Mouse (Mus musculus) frontal cortex, adult (tissue): ENCODE measurements around the gene Cd36.
"Not testable (repeated sequence)": the region's sequence is repeated elsewhere in the genome, so short reads cannot be mapped to it uniquely, and the experiment has no call there.

Source experiments
- ATAC-seq: cut with Nextera tagmentation; 2 replicates; pipeline ENCODE4 v1.9.2; 2017; ENCODE audit warnings: mild to moderate bottlenecking, moderate library complexity, mixed read lengths; ENCODE audit not compliant: low TSS enrichment

The Cd36 gene

GRCm38 (mm10) chr5:17888598-17888997 lies at the start of gene Cd36:
Gene Cd36, minus strand, starts transcription at chr5:17888801.
- ATAC-seq, result no peak

DNA sequence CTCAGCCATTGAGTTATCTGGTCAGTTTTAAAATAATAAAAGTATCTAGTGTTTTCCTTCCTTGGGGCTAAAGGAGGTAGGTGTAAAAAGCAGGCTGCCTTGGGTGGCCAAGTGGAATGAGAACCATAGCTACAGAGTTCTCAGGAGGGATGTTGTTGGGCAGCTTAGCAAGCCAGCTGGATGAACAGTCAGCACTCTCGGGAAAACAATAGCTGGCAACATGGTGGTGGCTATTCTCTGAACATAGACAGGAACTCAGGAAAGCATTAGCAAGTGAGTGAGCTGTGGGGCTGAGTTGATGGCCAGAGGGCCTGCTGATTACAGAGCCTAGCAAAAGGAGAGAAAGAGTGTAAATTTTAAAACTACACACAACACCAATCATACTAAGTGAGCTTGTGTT lies 45.9 kb upstream of the Cd36 start:
- ATAC-seq, result no peak

GRCm38 (mm10) chr5:17931588-17931987 lies 43.0 kb upstream of the Cd36 start:
- ATAC-seq, result not testable (repeated sequence)

GRCm38 (mm10) chr5:17929006-17929567 lies 40.5 kb upstream of the Cd36 start:
- no peak for ATAC-seq

DNA sequence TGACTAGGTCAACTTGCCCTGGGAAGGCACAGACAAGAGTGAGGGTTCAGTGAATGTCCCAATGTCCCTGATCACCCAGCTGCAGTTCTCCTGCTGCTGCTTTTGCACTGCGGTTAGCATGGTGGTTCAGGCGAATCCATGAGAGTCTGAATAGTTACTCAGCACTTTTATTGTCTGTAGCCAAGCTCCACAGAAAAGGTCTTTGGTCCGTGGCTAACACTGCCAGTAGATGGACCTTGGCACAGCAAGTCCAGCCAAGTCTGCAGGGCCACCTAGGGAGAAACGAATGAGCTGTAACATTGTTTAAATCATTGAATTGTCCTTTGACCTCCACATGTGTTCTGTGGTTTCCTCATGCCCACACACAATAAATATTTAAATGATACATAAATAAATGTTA lies 39.9 kb upstream of the Cd36 start:
- ATAC-seq, result no peak

DNA sequence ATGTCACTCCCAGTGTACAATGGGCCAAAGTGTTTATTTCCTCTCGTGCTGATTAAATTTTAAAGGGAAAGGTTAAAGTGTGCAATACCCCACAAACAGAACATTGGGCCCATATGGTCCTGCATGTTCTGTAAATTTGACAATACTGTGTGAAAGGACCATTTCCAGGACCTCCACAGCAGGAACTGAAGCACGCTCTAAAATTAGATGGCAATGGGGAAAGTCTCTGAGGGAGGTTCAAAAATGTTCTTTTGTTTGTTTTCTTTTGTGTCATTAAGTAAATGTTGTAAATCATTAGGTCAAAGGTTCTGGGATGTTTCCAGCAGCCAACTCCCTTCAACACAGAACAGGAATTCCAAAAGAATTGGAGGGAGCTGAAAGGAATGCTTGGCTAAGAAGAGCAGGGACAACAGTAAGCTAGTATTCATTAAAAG lies 35.5 kb upstream of the Cd36 start:
- no peak for ATAC-seq

- no peak for ATAC-seq
Measured at GRCm38 (mm10) chr5:17923648-17924047, 35.0 kb upstream of the Cd36 start.

DNA sequence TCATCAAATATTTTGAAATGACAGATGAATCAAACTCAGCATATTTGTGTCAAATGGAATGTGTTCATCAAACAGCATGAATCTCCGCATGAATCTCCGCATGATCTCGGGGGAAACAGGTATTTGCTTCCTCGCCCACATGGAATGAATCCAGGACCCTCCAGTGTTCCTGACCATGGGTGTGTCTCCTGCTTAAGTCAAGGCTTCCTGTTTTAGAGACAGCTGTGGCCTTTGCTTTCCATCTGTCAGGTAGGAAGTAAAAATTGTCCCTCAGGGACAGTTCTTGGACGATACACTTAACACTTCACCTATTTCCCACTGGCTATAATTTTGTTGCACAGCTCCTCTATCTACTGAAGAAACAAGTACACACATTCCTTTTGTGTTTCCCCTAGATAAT lies 30.4 kb upstream of the Cd36 start:
- no peak for ATAC-seq

DNA sequence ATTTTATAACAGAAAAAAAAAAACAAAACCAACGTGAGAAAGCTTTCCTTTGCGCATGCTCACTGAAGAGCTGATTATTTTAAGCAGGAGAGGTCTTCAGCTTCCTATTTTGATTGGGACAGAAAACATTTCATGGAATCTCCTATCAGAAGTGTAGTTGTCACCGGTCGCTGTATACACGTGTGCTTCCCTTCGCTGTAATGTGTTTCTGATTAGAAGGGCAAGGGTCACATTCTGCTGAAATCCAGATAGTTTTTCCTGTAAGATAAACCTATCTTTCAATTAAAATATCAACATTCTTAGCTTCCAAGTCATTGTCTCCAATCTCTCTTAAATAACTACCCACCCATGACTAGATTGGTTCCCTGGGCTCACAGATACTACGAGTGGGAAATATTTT lies 16.2 kb upstream of the Cd36 start:
- no peak for ATAC-seq

- ATAC-seq, result no peak
Measured at GRCm38 (mm10) chr5:17898948-17899347, 10.3 kb upstream of the Cd36 start.

GRCm38 (mm10) chr5:17897641-17898040 lies 9.0 kb upstream of the Cd36 start:
- ATAC-seq, result not testable (repeated sequence)

- no peak for ATAC-seq
Measured at GRCm38 (mm10) chr5:17893577-17894172, 5.1 kb upstream of the Cd36 start.

DNA sequence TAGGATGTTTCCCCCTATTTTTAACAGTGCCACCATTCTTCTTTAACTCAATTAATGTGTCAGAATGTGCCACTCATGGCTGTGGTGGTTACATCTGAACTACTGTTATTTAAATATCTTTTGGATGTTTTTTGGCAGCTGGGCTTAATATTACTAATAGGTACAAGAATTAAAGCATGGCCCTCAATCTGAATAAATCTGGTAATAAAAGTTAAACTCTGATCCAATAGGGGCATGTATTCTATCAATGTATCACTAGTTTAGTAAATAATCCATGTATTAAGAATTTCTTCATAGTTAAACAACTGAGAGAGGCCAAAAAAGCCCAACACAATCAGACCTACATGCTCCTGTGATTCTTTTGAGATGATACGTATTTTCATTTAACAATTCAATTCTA lies 690 bp upstream of the Cd36 start:
- no peak for ATAC-seq

GRCm38 (mm10) chr5:17886377-17886776 lies 2.2 kb downstream of the Cd36 start:
- ATAC-seq, result no peak

DNA sequence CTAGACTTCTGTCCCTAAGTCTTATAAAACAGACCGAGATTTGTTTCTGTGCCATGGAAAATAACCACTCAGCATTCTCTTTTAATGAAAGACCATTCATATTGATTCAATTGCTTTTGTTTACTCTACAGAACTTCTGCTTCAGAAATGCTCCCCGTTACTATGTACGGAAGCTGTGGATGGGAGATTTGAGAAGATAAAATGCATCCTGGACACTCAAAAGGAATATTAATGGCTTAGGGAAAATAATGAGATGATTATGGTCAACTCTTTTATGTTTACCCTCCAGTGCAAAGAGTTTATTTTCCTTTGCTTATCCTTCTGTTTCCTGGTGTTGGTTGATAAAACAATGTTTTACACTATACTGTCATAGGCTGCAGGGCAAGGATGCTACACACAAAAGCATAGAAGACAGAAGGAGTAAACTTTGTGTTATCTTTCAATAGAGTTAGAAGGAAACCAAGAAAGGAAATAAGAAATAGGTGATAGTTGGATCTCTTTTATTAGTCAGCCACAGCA lies 5.2 kb downstream of the Cd36 start:
- no peak for ATAC-seq

DNA sequence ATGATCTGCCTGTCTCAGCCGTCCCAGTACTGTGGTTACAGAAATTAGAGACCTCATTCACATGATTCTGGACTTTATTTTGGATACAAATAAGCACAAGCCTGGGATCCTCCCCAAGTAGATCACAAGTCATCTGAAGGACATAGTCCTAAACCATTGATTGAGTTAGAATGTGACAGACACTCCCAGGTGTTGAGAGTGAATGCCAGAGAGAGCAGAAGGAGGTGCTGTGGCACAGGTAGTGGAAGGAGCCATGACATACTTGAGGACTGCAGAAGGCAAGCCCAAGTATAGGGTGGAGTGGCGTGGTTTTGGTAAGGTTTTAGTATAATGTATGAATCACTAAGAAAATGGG lies 7.1 kb downstream of the Cd36 start:
- no peak for ATAC-seq

- ATAC-seq, result no peak
Measured at GRCm38 (mm10) chr5:17880799-17881541, 7.6 kb downstream of the Cd36 start.

DNA sequence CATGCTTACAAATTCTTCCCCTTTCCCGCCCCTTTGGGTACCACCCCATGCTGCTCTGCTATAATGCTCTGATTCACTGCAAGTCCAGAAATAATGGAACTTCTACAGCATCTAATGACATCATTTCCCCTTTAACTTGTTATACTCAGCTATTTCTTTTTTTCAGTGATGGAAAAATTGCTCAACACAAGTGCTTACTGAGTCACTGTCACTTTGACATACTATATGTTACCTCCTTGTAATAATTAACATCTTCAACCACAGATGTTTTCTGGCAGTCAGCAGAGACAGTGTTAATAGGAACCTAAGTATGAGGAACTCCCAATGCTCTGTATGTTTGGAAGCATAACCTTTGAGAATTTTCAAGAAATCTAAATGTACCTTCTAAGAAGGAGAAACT lies 8.7 kb downstream of the Cd36 start:
- ATAC-seq, result no peak

DNA sequence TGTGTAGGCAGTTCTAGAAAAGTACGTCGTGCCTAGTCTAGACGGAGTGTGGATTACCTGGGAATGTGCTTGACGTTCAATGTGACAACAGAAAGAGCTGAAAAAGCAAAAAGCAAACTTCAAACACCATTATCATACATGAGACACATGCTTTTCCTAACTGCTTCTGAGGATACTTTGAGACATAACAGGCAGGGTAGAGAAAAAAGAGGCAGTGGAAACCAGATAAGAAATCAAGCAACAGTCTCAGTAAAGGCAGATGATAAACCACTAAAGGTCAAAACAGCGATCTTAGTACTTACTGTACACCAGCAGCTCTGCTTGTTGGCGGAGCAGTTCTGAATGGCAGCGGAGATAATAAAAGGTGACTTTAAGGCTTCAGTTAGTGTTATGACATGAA lies 11.6 kb downstream of the Cd36 start:
- ATAC-seq, result no peak

DNA sequence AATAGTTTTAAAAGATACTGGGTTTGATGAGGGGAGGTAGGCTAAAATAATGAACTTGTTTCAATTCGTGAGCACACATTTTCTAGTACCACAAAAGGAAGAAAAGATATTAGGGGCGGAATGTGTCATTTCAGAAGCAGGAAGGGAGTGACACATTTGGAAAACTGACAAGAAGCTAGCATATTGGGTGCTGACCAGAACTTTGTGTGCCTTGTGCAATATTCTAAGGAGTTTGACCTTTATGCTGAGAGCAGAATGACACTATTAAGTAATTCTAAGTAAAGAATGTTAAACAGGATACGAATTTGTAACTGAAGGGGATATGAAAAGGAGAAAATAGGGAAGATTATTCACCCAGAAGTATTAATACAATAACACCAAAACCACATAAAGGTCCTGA lies 12.0 kb downstream of the Cd36 start:
- ATAC-seq, result no peak

DNA sequence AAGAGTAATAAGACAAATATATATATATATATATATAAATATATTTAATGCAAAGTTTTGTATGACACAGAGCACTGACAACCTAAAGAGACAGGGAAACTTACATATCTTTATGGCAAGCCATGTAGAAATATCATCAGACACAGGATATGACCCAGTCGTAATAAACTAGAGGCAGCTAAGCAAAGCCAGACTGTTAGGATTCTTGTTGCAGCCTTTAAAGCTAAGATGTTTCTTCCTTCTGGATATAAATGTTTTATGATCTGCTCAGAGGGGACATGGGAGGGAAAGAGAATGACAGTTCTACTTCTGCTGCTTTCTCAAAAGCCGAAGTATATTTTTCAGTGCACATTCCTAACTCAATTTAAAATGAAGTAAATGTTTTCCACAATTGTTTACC lies 14.3 kb downstream of the Cd36 start:
- no peak for ATAC-seq

DNA sequence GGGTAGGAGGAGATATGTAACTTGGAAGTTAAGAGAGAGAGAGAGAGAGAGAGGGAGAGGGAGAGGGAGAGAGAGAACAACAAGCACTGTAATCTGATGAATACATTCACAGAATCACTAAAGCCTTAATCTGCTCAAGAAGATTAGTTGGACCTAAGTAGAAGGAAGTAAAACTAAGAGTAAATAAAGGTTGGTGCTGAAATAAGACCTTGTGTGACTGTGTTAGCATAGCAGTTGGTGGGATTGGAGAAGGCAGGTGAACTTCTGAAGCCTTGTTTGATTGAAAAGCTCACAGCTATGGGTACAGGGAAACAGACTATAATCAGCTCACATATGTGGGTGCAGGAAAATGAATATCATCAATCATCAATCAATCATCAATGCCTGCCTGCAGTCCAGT lies 23.2 kb downstream of the Cd36 start:
- no peak for ATAC-seq

DNA sequence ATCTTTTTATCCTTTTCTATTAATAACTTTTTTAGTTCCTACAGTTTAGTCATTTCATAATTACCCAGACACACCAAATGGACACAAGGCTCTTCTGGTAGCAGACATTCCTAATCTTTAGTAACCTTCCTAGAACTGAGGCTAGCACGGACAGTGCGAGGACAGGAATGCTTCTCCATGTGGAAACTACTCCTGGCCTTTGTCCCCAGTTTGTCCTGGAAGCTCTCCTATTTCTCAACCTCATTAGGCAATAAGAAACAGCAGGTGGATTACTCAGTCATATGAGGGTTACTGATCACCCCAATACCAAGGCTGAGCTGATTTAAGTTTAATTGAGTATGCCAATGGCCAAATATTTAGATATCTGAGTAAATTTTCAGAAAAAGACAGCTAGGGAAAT lies 25.5 kb downstream of the Cd36 start:
- ATAC-seq, result no peak
